Mouse (Mus musculus): ENCODE measurements around the gene Pdcd1lg2. TPM values are rescaled to one million over a fixed set of nuclear protein-coding genes. Genes with fewer than 3 reads are reported as not detected.

Pdcd1lg2 gene
- total RNA-seq, 2 experiments from 2014 or later: not detected

GRCm38 (mm10) chr19:29489785-29490284 is 79.1 kb downstream of the Pdcd1lg2 start:
- intact Hi-C loops (cut with DNase I): no loop called here
- DNase-seq: no peak

- intact Hi-C loops (cut with DNase I): no loop called here
- no peak for DNase-seq
These were observed 80.7 kb downstream of the Pdcd1lg2 start for GRCm38 (mm10) chr19:29491467-29491866.

GRCm38 (mm10) chr19:29494454-29494853 is 83.7 kb downstream of the Pdcd1lg2 start:
- intact Hi-C loops (cut with DNase I): no loop called here
- no peak for DNase-seq

GRCm38 (mm10) chr19:29496001-29496597 is 85.4 kb downstream of the Pdcd1lg2 start:
- intact Hi-C loops (cut with DNase I): no loop called here
- no peak for DNase-seq

GRCm38 (mm10) chr19:29496786-29497557 is 86.3 kb downstream of the Pdcd1lg2 start:
- intact Hi-C loops (cut with DNase I): no loop called here
- DNase-seq: no peak

GRCm38 (mm10) chr19:29497874-29498273 is 87.2 kb downstream of the Pdcd1lg2 start:
- intact Hi-C loops (cut with DNase I): no loop called here
- DNase-seq: no peak

GRCm38 (mm10) chr19:29498842-29499456 is 88.2 kb downstream of the Pdcd1lg2 start:
- DNase-seq: no peak
- intact Hi-C loops (cut with DNase I): no loop called here

- no peak for DNase-seq
These were observed 89.6 kb downstream of the Pdcd1lg2 start for GRCm38 (mm10) chr19:29500333-29500732.

GRCm38 (mm10) chr19:29501106-29501505 is 90.4 kb downstream of the Pdcd1lg2 start:
- peak; percentile 44 to 64 for DNase-seq
- intact Hi-C loops (cut with DNase I): loop anchor here (2.0 to 10.0 kb wide), 6 partner anchors 56 to 726 kb away; no protein-coding TSS in a partner anchor

More at GRCm38 (mm10) chr19:29500333-29500732, 89.6 kb downstream of the Pdcd1lg2 start:
- intact Hi-C loops (cut with DNase I): loop anchor here (2.0 to 10.0 kb wide), 6 partner anchors 56 to 726 kb away; no protein-coding TSS in a partner anchor

- intact Hi-C loops (cut with DNase I): loop anchor here (2.0 to 10.0 kb wide), 6 partner anchors 57 to 727 kb away; no protein-coding TSS in a partner anchor
- DNase-seq: peak; percentile 90 to 92
These were observed 90.8 kb downstream of the Pdcd1lg2 start for GRCm38 (mm10) chr19:29501507-29501906.

GRCm38 (mm10) chr19:29504131-29504530 is 93.4 kb downstream of the Pdcd1lg2 start:
- intact Hi-C loops (cut with DNase I): loop anchor here (5.0 to 10.0 kb wide), 3 partner anchors 58 to 729 kb away; no protein-coding TSS in a partner anchor
- no peak for DNase-seq

- intact Hi-C loops (cut with DNase I): loop anchor here (10.0 kb wide), 2 partner anchors 531 to 731 kb away; no protein-coding TSS in a partner anchor
- no peak for DNase-seq
These were observed 94.9 kb downstream of the Pdcd1lg2 start for GRCm38 (mm10) chr19:29505617-29506016.

- intact Hi-C loops (cut with DNase I): loop anchor here (10.0 kb wide), 2 partner anchors 533 to 733 kb away; no protein-coding TSS in a partner anchor
- DNase-seq: peak; percentile 43 to 58
These were observed 97.5 kb downstream of the Pdcd1lg2 start for GRCm38 (mm10) chr19:29508208-29508607.

- DNase-seq: no peak
- intact Hi-C loops (cut with DNase I): loop anchor here (10.0 kb wide), 2 partner anchors 535 to 735 kb away; no protein-coding TSS in a partner anchor
These were observed 99.1 kb downstream of the Pdcd1lg2 start for GRCm38 (mm10) chr19:29509857-29510256.

GRCm38 (mm10) chr19:29511826-29512225 is 101.1 kb downstream of the Pdcd1lg2 start:
- no peak for DNase-seq
- intact Hi-C loops (cut with DNase I): no loop called here

- DNase-seq: no peak
- intact Hi-C loops (cut with DNase I): no loop called here
These were observed 102.5 kb downstream of the Pdcd1lg2 start for GRCm38 (mm10) chr19:29513111-29513766.

- intact Hi-C loops (cut with DNase I): no loop called here
- no peak for DNase-seq
These were observed 103.4 kb downstream of the Pdcd1lg2 start for GRCm38 (mm10) chr19:29514130-29514529.

GRCm38 (mm10) chr19:29515386-29515785 is 104.7 kb downstream of the Pdcd1lg2 start:
- intact Hi-C loops (cut with DNase I): no loop called here
- no peak for DNase-seq

GRCm38 (mm10) chr19:29515991-29516390 is 105.3 kb downstream of the Pdcd1lg2 start:
- DNase-seq: no peak
- intact Hi-C loops (cut with DNase I): no loop called here

- intact Hi-C loops (cut with DNase I): no loop called here
- no peak for DNase-seq
These were observed 107.7 kb downstream of the Pdcd1lg2 start for GRCm38 (mm10) chr19:29518409-29518808.
